Mouse (Mus musculus) E14TG2a.4 (cell line): ENCODE data around the gene Vgf.

Experiments
- CTCF ChIP-seq: conservative IDR thresholded peaks from 2 replicates; pipeline ENCODE4 v1.5.1; 2014; ENCODE audit warnings: low read length
- NANOG ChIP-seq: IDR thresholded peaks from 2 replicates; pipeline ENCODE4 v1.6.1; 2014; ENCODE audit warnings: borderline replicate concordance, low read length, mixed read lengths

DNA sequence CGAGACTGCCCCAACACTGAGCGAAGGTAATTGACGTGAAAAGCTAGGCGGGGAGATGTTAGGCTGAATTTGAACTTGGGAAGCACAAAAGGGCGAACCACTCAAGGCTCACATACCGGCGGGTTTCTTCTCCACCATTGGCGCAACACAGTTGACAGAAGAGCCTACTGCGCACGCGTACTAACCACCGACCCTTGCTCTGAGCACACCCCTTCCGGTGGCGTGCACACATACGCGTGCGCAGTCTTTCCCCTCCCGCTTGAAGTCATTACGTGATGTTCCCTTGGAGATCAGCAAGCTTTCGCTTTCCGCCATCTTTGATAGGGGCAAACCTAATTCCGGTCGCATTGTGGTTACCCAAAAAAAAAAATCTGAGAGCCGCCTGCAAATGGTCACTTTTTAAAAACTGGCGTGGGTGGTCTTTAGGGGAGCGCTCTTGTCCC lies 39.5 kb upstream of the Vgf start, which contains the start of gene Plod3:
- TF ChIP-seq CTCF (no peak), NANOG (no peak)
